ENCODE assay signal across 8 mouse cellular contexts in genomic region chr11:70233016-70233415, GRCm38 (mm10). TPM values are rescaled to one million over a fixed set of nuclear protein-coding genes. Genes with fewer than 3 reads are reported as not detected.
A peak's percentile ranks its signal among the peaks of the same experiment; 100 is the strongest.
DNase-seq lines count a peak whose midpoint lies in the region; ATAC-seq and TF ChIP-seq lines count a peak whose summit lies in the region.

No protein-coding gene starts in this region.

- ATAC-seq in heart, embryonic 13.5 days (ENCODE audit: extremely low read depth, insufficient number of reproducible peaks, low FRiP score, low TSS enrichment): no peak
- no peak for ATAC-seq in liver, embryonic 13.5 days (ENCODE audit: low read depth)

- peak overlapping the region; percentile 92 for H3K27ac ChIP-seq in gastrocnemius, adult 2 months
- 0 out of 2 replicates have a peak overlapping the region, but pooled peaks have one; percentile 48 for H3K27ac ChIP-seq in heart, embryonic 13.5 days (replicated peaks)
- H3K27ac ChIP-seq in liver, embryonic 13.5 days: no peak overlapping the region

- H3K4me3 ChIP-seq in gastrocnemius, adult 2 months: peak overlapping the region; percentile 85
- H3K4me3 ChIP-seq in heart, embryonic 13.5 days: peak overlapping the region; percentile 54
- H3K4me3 ChIP-seq in liver, embryonic 13.5 days (replicated peaks): no peak overlapping the region

- peaks cover 60% of the 10 kb centered on the region for H3K4me1 ChIP-seq in heart, embryonic 13.5 days
- H3K4me1 ChIP-seq in liver, embryonic 13.5 days (replicated peaks): peaks cover 80% of the 10 kb centered on the region

- no peak for TF ChIP-seq CTCF in gastrocnemius, adult 2 months (IDR thresholded peaks at IDR 0.05)

- DNase-seq in gastrocnemius, adult 2 months: peak; percentile 55
- DNase-seq in gastrocnemius, postnatal 10 days: no peak
- peak; percentile 48 for DNase-seq in NIH3T3 (ENCODE audit: low read depth)
- no peak for DNase-seq in liver, embryonic 13.5 days
- DNase-seq in B cell, adult 2 months: no peak
- no peak for DNase-seq in adrenal gland, postnatal 36 days
- DNase-seq in left cerebral cortex, postnatal 14 days (ENCODE audit: low spot score in 2 of 2): no peak

- 41% methylated on average over 8 of the region's 8 CpGs for WGBS in heart, embryonic 13.5 days
- whole genome bisulfite sequencing in liver, embryonic 13.5 days (ENCODE audit: insufficient replicate concordance): 52% methylated on average over 8 of the region's 8 CpGs

- H3K27me3 ChIP-seq in heart, embryonic 13.5 days (replicated peaks): peaks cover 21% of the 10 kb centered on the region
- H3K27me3 ChIP-seq in liver, embryonic 13.5 days: peaks cover 23% of the 10 kb centered on the region

- intact Hi-C loops in gastrocnemius, adult 2 months (cut with DNase I): no loop called here
- intact Hi-C loops in left cerebral cortex, postnatal 14 days (cut with DNase I): no loop called here

- peaks cover 17% of the 10 kb centered on the region for H3K36me3 ChIP-seq in heart, embryonic 13.5 days
- H3K36me3 ChIP-seq in liver, embryonic 13.5 days: peaks cover 20% of the 10 kb centered on the region

- peak overlapping the region; percentile 84 for H3K9ac ChIP-seq in heart, embryonic 13.5 days
- peak overlapping the region; percentile 5; the same call in 1 of the 2 replicates for H3K9ac ChIP-seq in liver, embryonic 13.5 days

- H3K9me3 ChIP-seq in heart, embryonic 13.5 days: no peaks in the 10 kb centered on the region
- no peaks in the 10 kb centered on the region for H3K9me3 ChIP-seq in liver, embryonic 13.5 days (replicated peaks)

- peak overlapping the region; percentile 79 for H3K4me2 ChIP-seq in heart, embryonic 13.5 days
- peak overlapping the region; percentile 42 for H3K4me2 ChIP-seq in liver, embryonic 13.5 days

RNA-seq across cellular contexts. Expression of gene Bcl6b, which starts 3.4 kb away (rescaled TPM):
- 1 to 10 TPM; 1.4 to 2.6 TPM for total RNA-seq in gastrocnemius, adult 2 months (2021)
- total RNA-seq in gastrocnemius, postnatal 10 days (2021): 10 to 100 TPM; 12.6 to 21.5 TPM
- polyA plus RNA-seq in heart, embryonic 13.5 days (2015; fragmentation: Nextera tagmentation; extraction: Ambion mirVana): 17.8 and 18.3 TPM in 2 replicates
- polyA plus RNA-seq in liver, embryonic 13.5 days (2015; fragmentation: Nextera tagmentation; extraction: Ambion mirVana): 1.6 and 1.8 TPM in 2 replicates
- 10 to 100 TPM; 10.7 to 18.9 TPM for total RNA-seq in adrenal gland, postnatal 36 days (2021)
- 1 to 10 TPM; 5.1 to 5.3 TPM for total RNA-seq in left cerebral cortex, postnatal 14 days (2021)

RNA-seq across cellular contexts. Expression of gene 0610010K14Rik, which starts 4.7 kb away (rescaled TPM):
- total RNA-seq in gastrocnemius, adult 2 months (2021): 10 to 100 TPM; 33.4 to 37.0 TPM
- total RNA-seq in gastrocnemius, postnatal 10 days (2021): 10 to 100 TPM; 46.0 to 51.4 TPM
- polyA plus RNA-seq in heart, embryonic 13.5 days (2015; fragmentation: Nextera tagmentation; extraction: Ambion mirVana): 125 and 137 TPM in 2 replicates
- polyA plus RNA-seq in liver, embryonic 13.5 days (2015; fragmentation: Nextera tagmentation; extraction: Ambion mirVana): 82.5 and 85.7 TPM in 2 replicates
- total RNA-seq in adrenal gland, postnatal 36 days (2021): 10 to 100 TPM; 38.6 to 61.4 TPM
- total RNA-seq in left cerebral cortex, postnatal 14 days (2021): 10 to 100 TPM; 41.3 to 54.2 TPM

RNA-seq across cellular contexts. Expression of gene Gm21988, which starts 6.6 kb away (rescaled TPM):
- 1 to 10 TPM; 3.7 to 4.4 TPM for total RNA-seq in gastrocnemius, adult 2 months (2021)
- total RNA-seq in gastrocnemius, postnatal 10 days (2021): 1 to 10 TPM; 2.8 to 3.8 TPM
- 9.0 and 9.5 TPM in 2 replicates for polyA plus RNA-seq in heart, embryonic 13.5 days (2015; fragmentation: Nextera tagmentation; extraction: Ambion mirVana)
- 6.5 and 7.1 TPM in 2 replicates for polyA plus RNA-seq in liver, embryonic 13.5 days (2015; fragmentation: Nextera tagmentation; extraction: Ambion mirVana)
- 1 to 10 TPM; 4.9 to 7.3 TPM for total RNA-seq in adrenal gland, postnatal 36 days (2021)
- 1 to 10 TPM; 5.9 to 7.3 TPM for total RNA-seq in left cerebral cortex, postnatal 14 days (2021)

RNA-seq across cellular contexts. Expression of gene Rnasek, which starts 6.6 kb away (rescaled TPM):
- total RNA-seq in gastrocnemius, adult 2 months (2021): 100 to 1,000 TPM; 109 to 117 TPM
- total RNA-seq in gastrocnemius, postnatal 10 days (2021): 10 to 100 TPM; 91.1 to 93.0 TPM
- 214 and 235 TPM in 2 replicates for polyA plus RNA-seq in heart, embryonic 13.5 days (2015; fragmentation: Nextera tagmentation; extraction: Ambion mirVana)
- polyA plus RNA-seq in liver, embryonic 13.5 days (2015; fragmentation: Nextera tagmentation; extraction: Ambion mirVana): 155 and 175 TPM in 2 replicates
- total RNA-seq in adrenal gland, postnatal 36 days (2021): 100 to 1,000 TPM; 224 to 245 TPM
- total RNA-seq in left cerebral cortex, postnatal 14 days (2021): 100 to 1,000 TPM; 291 TPM

RNA-seq across cellular contexts. Expression of gene Slc16a13, which starts 12.2 kb away (rescaled TPM):
- under 1 TPM; 0.28 to 0.67 TPM for total RNA-seq in gastrocnemius, adult 2 months (2021)
- total RNA-seq in gastrocnemius, postnatal 10 days (2021): 1 to 10 TPM; 1.1 to 3.7 TPM
- 5.0 and 7.1 TPM in 2 replicates for polyA plus RNA-seq in heart, embryonic 13.5 days (2015; fragmentation: Nextera tagmentation; extraction: Ambion mirVana)
- polyA plus RNA-seq in liver, embryonic 13.5 days (2015; fragmentation: Nextera tagmentation; extraction: Ambion mirVana): 4.8 and 7.5 TPM in 2 replicates
- 1 to 10 TPM; 2.7 to 3.0 TPM for total RNA-seq in adrenal gland, postnatal 36 days (2021)
- total RNA-seq in left cerebral cortex, postnatal 14 days (2021): 10 to 100 TPM in 1 of 2 experiments, 1 to 10 TPM in 1; 8.3 to 10.4 TPM

Comparison
In these comparisons a context has a peak if more than half of its experiments do, and no peak if none do; other contexts are left out.
1. DNase-seq: peak in gastrocnemius, adult 2 months (single experiment) and NIH3T3 (single experiment); none in gastrocnemius, postnatal 10 days (single experiment), liver, embryonic 13.5 days (single experiment), B cell, adult 2 months (0 of 2), adrenal gland, postnatal 36 days (0 of 2) and left cerebral cortex, postnatal 14 days (0 of 2).